Mouse (Mus musculus) CH12.LX (cell line): ENCODE measurements around the gene C130050O18Rik. TPM values are rescaled to one million over a fixed set of nuclear protein-coding genes. Genes with fewer than 3 reads are reported as not detected.

Experiments used
- DNase-seq: peaks from one replicate; pipeline ENCODE4 v3.0.0-alpha.2; 2013; ENCODE audit errors: extremely low read depth
- H3K27ac ChIP-seq: 2 replicates; pipeline ENCODE4 v1.5.1; 2012; ENCODE audit warnings: low read depth, mild to moderate bottlenecking, control low read depth, moderate library complexity; ENCODE audit not compliant: insufficient read depth
- H3K27me3 ChIP-seq: replicated peaks from 2 replicates; pipeline ENCODE3; 2012; ENCODE audit warnings: inconsistent platforms
- H3K36me3 ChIP-seq, 2 experiments: replicated peaks in 1 of 2; 2 replicates each; pipeline versions ENCODE3 to v1.6.1; 2012; ENCODE audit warnings: inconsistent platforms in 1 of 2, low read length in 1 of 2, mild to moderate bottlenecking in 1 of 2, mixed read lengths in 1 of 2, moderate library complexity in 1 of 2; ENCODE audit not compliant: control insufficient read depth in 1 of 2, insufficient read depth in 1 of 2
- H3K4me1 ChIP-seq, 2 experiments: 2 replicates each; pipeline ENCODE4 v1.6.1; 2012; ENCODE audit warnings: inconsistent platforms in 1 of 2, moderate library complexity in 1 of 2; ENCODE audit not compliant: insufficient read depth in 2 of 2, control insufficient read depth in 1 of 2
- H3K4me2 ChIP-seq: 2 replicates; pipeline ENCODE4 v1.6.1; 2012; ENCODE audit warnings: low read depth, mild to moderate bottlenecking, control low read depth; ENCODE audit not compliant: poor library complexity, insufficient read depth, severe bottlenecking
- H3K4me3 ChIP-seq, 3 experiments: fragments of 150-350 bp in 1 of 3; sonication (generic) in 1 of 3; replicated peaks in 1 of 3; 2 replicates each; pipeline versions ENCODE3 to v1.5.1; 2011 to 2012; ENCODE audit warnings: low read depth in 2 of 3, low read length in 2 of 3, mild to moderate bottlenecking in 2 of 3, moderate library complexity in 2 of 3, control low read depth in 1 of 3, improper control_type of control experiment in 1 of 3, inconsistent platforms in 1 of 3, mixed read lengths in 1 of 3; ENCODE audit not compliant: poor library complexity in 1 of 3
- H3K79me2 ChIP-seq: replicated peaks from 2 replicates; pipeline ENCODE4 v1.6.1; 2012; ENCODE audit warnings: mild to moderate bottlenecking, moderate library complexity; ENCODE audit not compliant: control insufficient read depth, poor library complexity, insufficient read depth, severe bottlenecking; ENCODE audit errors: extremely low read depth
- H3K9ac ChIP-seq: 2 replicates; pipeline ENCODE4 v1.6.1; 2012; ENCODE audit warnings: low read depth, mild to moderate bottlenecking, control low read depth, moderate library complexity; ENCODE audit not compliant: insufficient read depth
- H3K9me3 ChIP-seq: replicated peaks from 2 replicates; pipeline ENCODE3; 2012; ENCODE audit warnings: low read length, inconsistent platforms, mixed read lengths
- BHLHE40 ChIP-seq: IDR thresholded peaks from 2 replicates; pipeline ENCODE4 v1.6.1; 2011; ENCODE audit warnings: mild to moderate bottlenecking, low read depth, low read length, improper control_type of control experiment
- E2F4 ChIP-seq: IDR thresholded peaks from 2 replicates; pipeline ENCODE4 v1.6.1; 2011; ENCODE audit warnings: low read depth, low read length, improper control_type of control experiment; ENCODE audit not compliant: insufficient replicate concordance
- ELF1 ChIP-seq: IDR thresholded peaks from 2 replicates; pipeline ENCODE4 v1.6.1; 2014; ENCODE audit warnings: low read depth, mild to moderate bottlenecking, inconsistent platforms, low read length, improper control_type of control experiment
- GABPA ChIP-seq: IDR thresholded peaks from 2 replicates; pipeline ENCODE4 v1.6.1; 2012; ENCODE audit warnings: low read depth, low read length, improper control_type of control experiment, inconsistent platforms; ENCODE audit not compliant: insufficient replicate concordance
- HCFC1 ChIP-seq: IDR thresholded peaks from 2 replicates; pipeline ENCODE4 v1.6.1; 2012; ENCODE audit warnings: low read depth, mild to moderate bottlenecking, inconsistent platforms, low read length, improper control_type of control experiment
- IRF4 ChIP-seq: IDR thresholded peaks from 2 replicates; pipeline ENCODE4 v1.6.1; 2014; ENCODE audit warnings: low read depth, mild to moderate bottlenecking, inconsistent platforms, low read length, improper control_type of control experiment
- KAT2A ChIP-seq: IDR thresholded peaks from 2 replicates; pipeline ENCODE4 v1.6.1; 2012; ENCODE audit warnings: low read length, improper control_type of control experiment, inconsistent platforms; ENCODE audit not compliant: insufficient replicate concordance
- MXI1 ChIP-seq: IDR thresholded peaks from 2 replicates; pipeline ENCODE4 v1.6.1; 2011; ENCODE audit warnings: mild to moderate bottlenecking, low read depth, low read length, improper control_type of control experiment
- POLR2AphosphoS2 ChIP-seq: IDR thresholded peaks from 2 replicates; pipeline ENCODE4 v1.6.1; 2011; ENCODE audit warnings: low read depth, low read length, improper control_type of control experiment
- RAD21 ChIP-seq: IDR thresholded peaks from 2 replicates; pipeline ENCODE4 v1.6.1; 2011; ENCODE audit warnings: low read depth, mild to moderate bottlenecking, low read length, improper control_type of control experiment, moderate library complexity
- TBP ChIP-seq: conservative IDR thresholded peaks from 2 replicates; pipeline ENCODE4 v1.6.1; 2011; ENCODE audit warnings: low read depth, low read length, improper control_type of control experiment
- TCF12 ChIP-seq: IDR thresholded peaks from 2 replicates; pipeline ENCODE4 v1.6.1; 2014; ENCODE audit warnings: low read depth, mild to moderate bottlenecking, inconsistent platforms, low read length, improper control_type of control experiment
- UBTF ChIP-seq: IDR thresholded peaks from 2 replicates; pipeline ENCODE4 v1.6.1; 2012; ENCODE audit warnings: low read depth, mild to moderate bottlenecking, inconsistent platforms, low read length, improper control_type of control experiment, moderate library complexity
- USF2 ChIP-seq: conservative IDR thresholded peaks from 2 replicates; pipeline ENCODE4 v1.6.1; 2011; ENCODE audit warnings: low read depth, low read length, improper control_type of control experiment
- ZC3H11A ChIP-seq: IDR thresholded peaks from 2 replicates; pipeline ENCODE4 v1.6.1; 2012; ENCODE audit warnings: low read depth, mild to moderate bottlenecking, inconsistent platforms, low read length, improper control_type of control experiment
- dilution Hi-C: fragments of 300-500 bp; cut with MboI; formaldehyde crosslinking; loops from 2 replicates; pipeline ENCODE4 v1.14.3; 2020; ENCODE audit warnings: low sequenced_read_pairs; ENCODE audit not compliant: extremely low pct_unique_long_range_greater_than_20kb, extremely low pct_ligation_motif_present
- in situ Hi-C: fragments of 300-500 bp; cut with MboI; formaldehyde crosslinking; loops from 3 replicates; pipeline ENCODE4 v1.14.3; 2019; ENCODE audit warnings: low sequenced_read_pairs, low pct_ligation_motif_present, low pct_unique_long_range_greater_than_20kb, mixed read lengths
- polyA plus RNA-seq: library from polyadenylated mRNA; unstranded; fragments of >175 nt; gene quantifications from 2 replicates; pipeline ENCODE4 v1.2.1, GENCODE M21; 2012; ENCODE audit warnings: low read depth; ENCODE audit not compliant: insufficient read length
- total RNA-seq, 2 experiments: library from RNA; depleted of rRNA; stranded (reverse); fragments of 300-350 nt in 1 of 2; fragments of >200 nt in 1 of 2; gene quantifications; 2 replicates each; pipeline ENCODE4 v1.2.3; 2012 to 2014

The C130050O18Rik gene
- total and polyA plus RNA-seq, 3 experiments, result 0.54 TPM; not detected in 2

GRCm38 (mm10) chr5:139407121-139407885 lies 2.2 kb downstream of the C130050O18Rik start:
- Histone ChIP-seq H3K4me2 (no peak overlapping the region), H3K27ac (no peak overlapping the region), H3K36me3 (peaks cover 0 to 62% of the 10 kb centered on the region in 2 experiments), H3K4me1 (peaks cover 14 to 75% of the 10 kb centered on the region in 2 experiments), H3K9ac (no peak overlapping the region), H3K27me3 (no peaks in the 10 kb centered on the region), H3K79me2 (no peaks in the 10 kb centered on the region), H3K4me3 (no peak overlapping the region), H3K9me3 (no peaks in the 10 kb centered on the region)
- dilution Hi-C loops, result no loop called here
- no peak for TF ChIP-seq TBP
- DNase-seq, result no peak
- in situ Hi-C loops, result no loop called here

DNA sequence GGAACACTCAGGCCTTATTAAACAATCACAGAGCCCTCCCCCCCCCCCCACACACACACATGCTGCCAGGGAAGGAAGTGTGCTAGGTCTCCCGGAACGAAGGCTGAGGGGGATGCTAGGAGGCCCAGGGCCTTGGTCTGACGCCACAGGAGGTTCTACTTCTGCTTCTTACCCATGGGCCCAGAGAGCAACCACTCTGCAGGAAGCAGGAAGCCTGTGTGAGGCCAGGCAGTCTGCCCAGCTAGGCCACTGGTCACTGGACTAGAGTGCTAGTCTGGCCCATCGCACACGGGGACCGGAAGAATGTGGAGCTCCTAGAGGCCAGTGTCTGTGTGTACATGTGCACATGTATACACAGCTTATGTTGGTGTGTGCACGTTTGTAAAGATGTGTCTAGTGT lies 3.4 kb downstream of the C130050O18Rik start:
- H3K4me3 ChIP-seq, result peak overlapping the region in 1 of 3 experiments; percentile 41
- dilution Hi-C loops, result no loop called here
- H3K9ac ChIP-seq, result no peak overlapping the region
- H3K9me3 ChIP-seq, result no peaks in the 10 kb centered on the region
- peaks cover 0 to 57% of the 10 kb centered on the region in 2 experiments for H3K36me3 ChIP-seq
- H3K27me3 ChIP-seq, result no peaks in the 10 kb centered on the region
- TF ChIP-seq UBTF, result no peak
- no peak for TF ChIP-seq KAT2A
- no peak for TF ChIP-seq IRF4
- no peak for TF ChIP-seq ZC3H11A
- TF ChIP-seq TCF12, result no peak
- TF ChIP-seq RAD21, result no peak
- no peak for TF ChIP-seq HCFC1
- TF ChIP-seq GABPA, result no peak
- TF ChIP-seq E2F4, result no peak
- no peak for TF ChIP-seq MXI1
- TF ChIP-seq BHLHE40, result no peak
- TF ChIP-seq USF2, result no peak
- TF ChIP-seq ELF1, result no peak; the same call in 1 of the 2 replicates
- no peak for TF ChIP-seq POLR2AphosphoS2
- no peak overlapping the region for H3K4me2 ChIP-seq
- no peaks in the 10 kb centered on the region for H3K79me2 ChIP-seq
- DNase-seq, result peak; percentile 68
- H3K4me1 ChIP-seq, result peaks cover 14 to 69% of the 10 kb centered on the region in 2 experiments
- in situ Hi-C loops, result no loop called here
- H3K27ac ChIP-seq, result 0 out of 2 replicates have a peak overlapping the region, but pooled peaks have one; percentile 6
